ENCODE assay signal across 24 mouse cellular contexts in genomic region chr10:93891031-93891430, GRCm38 (mm10). TPM values are rescaled to one million over a fixed set of nuclear protein-coding genes. Genes with fewer than 3 reads are reported as not detected.
A peak's percentile ranks its signal among the peaks of the same experiment; 100 is the strongest.
DNase-seq lines count a peak whose midpoint lies in the region; ATAC-seq lines count a peak whose summit lies in the region.
"Had no signal": no experiment of that assay in that cellular context is flagged by ENCODE, and none has a peak within 500 bp of the region (broad histone marks: within the 10 kb centered on the region; RNA-seq: fewer than 3 reads in every experiment).

No protein-coding gene starts in this region.

- no peak for ATAC-seq in heart, embryonic 14.5 days (ENCODE audit: insufficient number of reproducible peaks, insufficient read depth, low FRiP score, low read depth)
- ATAC-seq in megakaryocyte progenitor cell, adult 5-6 weeks (replicated peaks; ENCODE audit: poor library complexity): peak; percentile 52
- ATAC-seq: inflammation-experienced regulatory T-cells, adult 6 months had no signal

- H3K9me3 ChIP-seq in heart, embryonic 14.5 days (ENCODE audit: control insufficient read depth, low read length): no peaks in the 10 kb centered on the region
- H3K9me3 ChIP-seq: hindbrain, embryonic 12.5 days; limb, embryonic 15.5 days; neural tube, embryonic 15.5 days had no signal

- H3K27ac ChIP-seq in heart, embryonic 14.5 days (replicated peaks in 1 of 2; ENCODE audit: control insufficient read depth in 1 of 2, insufficient read depth in 1 of 2, low read depth in 2 of 2, low read length in 2 of 2): no peak overlapping the region
- H3K27ac ChIP-seq: heart, adult 2 months; hindbrain, embryonic 12.5 days had no signal

- H3K9ac ChIP-seq in heart, embryonic 14.5 days (ENCODE audit: low read length): no peak overlapping the region
- H3K9ac ChIP-seq: limb, embryonic 15.5 days had no signal

- peaks cover 0 to 15% of the 10 kb centered on the region in 2 experiments; a peak in 3 of 4 replicates for H3K4me1 ChIP-seq in heart, embryonic 14.5 days (ENCODE audit: control insufficient read depth in 2 of 2, insufficient read depth in 2 of 2, low read length in 2 of 2)

- no peak for DNase-seq in heart, postnatal 14 days
- DNase-seq in c-Kit-negative CD71-positive TER-119-positive erythroid progenitor cells, embryonic 14.5 days (ENCODE audit: low read depth, low spot score): peak; percentile 77
- DNase-seq in liver: peak; percentile 85
- DNase-seq in ovary, postnatal 14 days (ENCODE audit: low spot score): no peak
- no peak for DNase-seq in gastrocnemius, postnatal 36 days
- DNase-seq in adrenal gland, adult 2 months: no peak
- DNase-seq: cerebellum, adult 11 months; cerebellum, postnatal 25 days; gastrocnemius, adult 2 months; heart, adult 2 months; kidney, adult 8-10 months; kidney, postnatal 36 days; lung, postnatal 36 days; retina, postnatal 1 day; right cerebral cortex, postnatal 4 days; thymus, postnatal 25 days had no signal

- no peak overlapping the region for H3K4me3 ChIP-seq in heart, embryonic 14.5 days (ENCODE audit: control insufficient read depth in 1 of 2, insufficient read depth in 1 of 2, low read depth in 1 of 2, low read length in 2 of 2)

- intact Hi-C loops in heart, postnatal 14 days (cut with DNase I): no loop called here
- intact Hi-C loops in gastrocnemius, postnatal 36 days (cut with DNase I): no loop called here

- H3K36me3 ChIP-seq in heart, embryonic 14.5 days (ENCODE audit: control insufficient read depth, insufficient read depth, low read length): peaks cover 12% of the 10 kb centered on the region

- WGBS in heart, embryonic 14.5 days: 88% methylated on average over 1 of the region's 1 CpGs

- no peaks in the 10 kb centered on the region for H3K27me3 ChIP-seq in heart, embryonic 14.5 days (ENCODE audit: control insufficient read depth, insufficient read depth, low read length)
- H3K27me3 ChIP-seq: hindbrain, embryonic 12.5 days; limb, embryonic 15.5 days; neural tube, embryonic 15.5 days had no signal

- 0 out of 2 replicates have a peak overlapping the region, but pooled peaks have one; percentile 94 for H3K4me2 ChIP-seq in heart, embryonic 14.5 days (ENCODE audit: low read length)

RNA-seq across cellular contexts. Expression of gene Metap2, which starts 5.9 kb away (rescaled TPM):
- 158 and 159 TPM in 2 replicates for polyA plus RNA-seq in heart, embryonic 14.5 days (2014; fragmentation: Nextera tagmentation; extraction: Ambion mirVana)
- total RNA-seq in heart, postnatal 14 days (2021): 100 to 1,000 TPM; 118 to 136 TPM
- total RNA-seq in megakaryocyte progenitor cell, adult 5-6 weeks (2015): 379 and 381 TPM in 2 replicates
- 286 and 389 TPM in 2 replicates for total RNA-seq in megakaryocyte progenitor cell, adult 5-6 weeks (2017)
- 100 to 1,000 TPM; 156 to 159 TPM for total RNA-seq in gastrocnemius, postnatal 36 days (2021)
- 100 to 1,000 TPM; 156 to 171 TPM for total RNA-seq in adrenal gland, adult 2 months (2021)
- 24.1 and 36.3 TPM in 2 replicates for polyA plus RNA-seq in adrenal gland, adult 2 months (2012; rRNA removed)

RNA-seq across cellular contexts. Expression of gene Usp44, which starts 59.7 kb away (rescaled TPM):
- 0.15 and 0.18 TPM in 2 replicates for polyA plus RNA-seq in heart, embryonic 14.5 days (2014; fragmentation: Nextera tagmentation; extraction: Ambion mirVana)
- under 1 TPM in 1 of 2 experiments, not detected in 1; 0.15 TPM for total RNA-seq in heart, postnatal 14 days (2021)
- 1.3 and 1.8 TPM in 2 replicates for total RNA-seq in megakaryocyte progenitor cell, adult 5-6 weeks (2015)
- 2.2 and 2.7 TPM in 2 replicates for total RNA-seq in megakaryocyte progenitor cell, adult 5-6 weeks (2017)
- total RNA-seq in gastrocnemius, postnatal 36 days (2021): under 1 TPM; 0.22 to 0.46 TPM
- not detected for total RNA-seq in adrenal gland, adult 2 months (2021)
- polyA plus RNA-seq in adrenal gland, adult 2 months (2012; rRNA removed): not detected in 2 replicates
- total RNA-seq: heart, adult 2 months; layer of hippocampus, postnatal 14 days; left cerebral cortex, postnatal 10 days had no signal
- polyA plus RNA-seq: heart, adult 2 months had no signal

Comparison
In these comparisons a context has a peak if more than half of its experiments do, and no peak if none do; other contexts are left out.
1. DNase-seq: peak in c-Kit-negative CD71-positive TER-119-positive erythroid progenitor cells, embryonic 14.5 days (single experiment) and liver (single experiment); none in heart, postnatal 14 days (0 of 2), ovary, postnatal 14 days (single experiment), gastrocnemius, postnatal 36 days (0 of 2) and adrenal gland, adult 2 months (single experiment).